Mouse (Mus musculus): ENCODE measurements around the gene Mindy2. TPM values are rescaled to one million over a fixed set of nuclear protein-coding genes. Genes with fewer than 3 reads are reported as not detected.

The Mindy2 gene
- polyA plus RNA-seq (2015; fragmentation: Nextera tagmentation; extraction: Ambion mirVana) = 11.1 TPM in 2 replicates

DNA sequence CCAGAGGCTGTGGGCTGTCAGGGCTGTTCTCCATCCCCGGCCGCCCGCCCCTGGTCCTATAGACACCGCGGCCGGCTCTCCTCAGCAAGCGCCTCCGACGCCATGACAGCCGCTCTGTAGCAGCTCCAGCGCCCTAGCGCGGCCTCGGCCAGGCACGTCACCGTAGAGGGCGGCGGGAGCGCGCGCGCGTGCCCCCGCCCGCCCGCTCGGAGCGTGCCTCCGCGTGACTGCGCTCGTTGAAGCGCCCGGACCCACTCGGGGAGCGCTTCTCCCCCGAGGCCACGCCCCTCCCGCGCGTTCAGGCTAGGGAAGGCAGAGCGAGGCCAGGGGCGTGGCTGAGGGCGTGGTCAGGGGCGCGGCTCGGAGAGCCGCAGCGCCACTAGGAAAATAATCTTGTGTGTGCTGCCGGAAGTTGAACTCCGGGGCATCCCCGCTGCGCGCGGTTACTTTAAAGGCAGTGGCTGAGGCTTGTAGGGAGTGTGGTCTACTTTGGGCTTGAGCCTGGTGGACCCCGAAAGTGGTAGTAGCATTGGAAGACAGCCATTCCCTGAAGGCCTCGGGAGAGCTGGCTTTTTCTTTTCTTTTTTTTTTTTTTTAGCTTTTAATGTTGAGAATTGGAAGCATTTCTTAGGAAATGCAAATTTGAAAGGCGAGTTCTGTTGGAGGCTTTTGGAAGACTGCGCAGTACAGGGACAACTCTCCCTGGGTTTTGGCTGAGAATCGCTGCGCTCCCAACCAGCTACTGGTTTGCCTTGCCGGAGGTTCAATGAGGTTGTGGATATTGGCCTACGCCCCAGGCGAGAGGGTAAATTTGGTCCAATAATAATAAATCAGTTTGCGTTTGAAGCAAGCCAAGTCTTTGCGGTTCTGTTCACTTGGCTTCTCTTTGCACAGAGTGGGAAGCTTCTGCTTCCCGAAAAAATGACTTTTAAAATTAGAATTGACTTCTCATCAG, at the start of gene Mindy2:
Gene Mindy2 (minus strand): TSS at position 162 of the 955 bp plus-strand sequence.
- Histone ChIP-seq H3K27ac (peak within 1 kb of the TSS; percentile 94), H3K4me1 (replicated peaks) (0 out of 2 replicates have a peak, but pooled peaks cover 5% of the 10 kb centered on the region), H3K9me3 (no peaks in the 10 kb centered on the region), H3K27me3 (replicated peaks) (no peaks in the 10 kb centered on the region), H3K36me3 (no peaks in the 10 kb centered on the region), H3K4me3 (replicated peaks) (peak within 1 kb of the TSS; percentile 86), H3K9ac (peak within 1 kb of the TSS; percentile 91), H3K4me2 (replicated peaks) (peak within 1 kb of the TSS; percentile 90)
- WGBS = 1% methylated on average over 67 of the region's 67 CpGs
- peak; percentile 99 for ATAC-seq

DNA sequence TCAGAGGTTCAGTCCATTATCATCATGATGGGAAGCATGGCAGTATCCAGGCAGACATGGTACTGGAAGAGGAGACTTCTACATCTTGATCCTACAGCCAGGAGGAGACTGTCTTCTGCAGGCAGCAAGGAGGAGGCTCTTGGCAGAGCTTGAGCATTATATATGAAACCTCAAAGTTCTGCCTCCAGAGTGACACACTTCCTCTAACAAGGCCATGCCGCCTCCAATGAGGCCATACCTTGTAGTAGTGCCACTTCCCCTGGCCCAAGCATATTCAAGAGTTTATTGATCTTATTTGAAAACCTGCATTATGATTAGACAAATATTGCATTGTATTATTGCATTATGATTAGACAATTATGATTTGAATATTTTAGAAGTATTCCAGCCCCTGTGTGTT, 49.5 kb upstream of the Mindy2 start:
- no peak overlapping the region for H3K4me2 ChIP-seq (replicated peaks)
- no peaks in the 10 kb centered on the region for H3K9me3 ChIP-seq
- no peak for ATAC-seq
- H3K4me3 ChIP-seq (replicated peaks) = no peak overlapping the region
- no peak overlapping the region for H3K9ac ChIP-seq
- no peaks in the 10 kb centered on the region for H3K27me3 ChIP-seq (replicated peaks)
- 91% methylated on average over 1 of the region's 1 CpGs for WGBS
- no peak overlapping the region for H3K27ac ChIP-seq
- no peaks in the 10 kb centered on the region for H3K36me3 ChIP-seq
- no peaks in the 10 kb centered on the region for H3K4me1 ChIP-seq (replicated peaks)

DNA sequence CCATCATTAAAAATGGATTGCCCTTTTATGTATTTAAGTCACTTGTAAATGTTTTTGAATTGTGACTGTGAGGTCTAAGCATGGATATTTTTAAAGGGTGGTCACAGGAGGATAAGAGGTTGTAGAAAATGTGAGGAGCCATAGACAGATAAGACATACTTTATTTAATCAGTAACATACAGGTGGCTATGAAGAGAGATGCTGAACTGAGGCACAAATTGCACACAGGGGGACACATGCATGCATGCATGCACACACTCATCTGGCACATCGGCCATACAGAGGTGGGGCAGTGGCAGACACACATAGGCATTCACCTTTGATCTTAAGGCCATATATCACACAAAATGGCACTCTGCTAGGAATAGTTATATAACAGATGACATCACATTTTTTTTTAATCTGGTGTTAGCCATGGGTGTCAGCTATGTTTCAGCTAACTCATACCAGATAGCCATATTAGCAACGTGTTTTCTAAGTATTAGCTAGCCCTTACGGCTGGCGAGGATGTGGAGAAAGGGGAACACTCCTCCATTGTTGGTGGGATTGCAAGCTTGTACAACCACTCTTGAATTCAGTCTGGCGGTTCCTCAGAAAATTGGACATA, 46.7 kb upstream of the Mindy2 start:
- Histone ChIP-seq H3K36me3 (no peaks in the 10 kb centered on the region), H3K4me2 (replicated peaks) (no peak overlapping the region), H3K27me3 (replicated peaks) (no peaks in the 10 kb centered on the region), H3K9me3 (no peaks in the 10 kb centered on the region), H3K9ac (no peak overlapping the region), H3K27ac (no peak overlapping the region), H3K4me1 (replicated peaks) (no peaks in the 10 kb centered on the region), H3K4me3 (replicated peaks) (no peak overlapping the region)
- WGBS = 96% methylated on average over 5 of the region's 5 CpGs
- ATAC-seq = no peak

DNA sequence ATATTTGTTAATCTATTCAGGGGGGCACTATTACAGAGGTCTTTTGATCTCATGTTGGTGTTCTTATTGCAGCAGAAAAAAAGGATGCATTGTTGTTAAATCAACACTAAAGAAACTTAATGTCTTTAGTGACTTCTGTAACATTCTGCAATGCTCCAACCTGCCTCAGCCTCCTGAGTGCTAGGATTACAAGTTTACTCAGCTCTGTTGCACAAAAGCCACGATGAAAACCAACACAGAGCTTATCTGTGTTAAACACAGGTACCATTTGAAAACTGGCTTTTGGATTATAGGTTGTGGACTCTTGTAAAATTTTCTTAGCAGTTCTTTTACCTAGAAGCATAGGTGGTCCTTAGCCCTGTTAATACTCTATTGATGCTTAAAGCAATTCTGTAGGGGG, 41.1 kb upstream of the Mindy2 start:
- Histone ChIP-seq H3K9ac (no peak overlapping the region), H3K27ac (no peak overlapping the region)
- WGBS = 72% methylated on average over 1 of the region's 1 CpGs

DNA sequence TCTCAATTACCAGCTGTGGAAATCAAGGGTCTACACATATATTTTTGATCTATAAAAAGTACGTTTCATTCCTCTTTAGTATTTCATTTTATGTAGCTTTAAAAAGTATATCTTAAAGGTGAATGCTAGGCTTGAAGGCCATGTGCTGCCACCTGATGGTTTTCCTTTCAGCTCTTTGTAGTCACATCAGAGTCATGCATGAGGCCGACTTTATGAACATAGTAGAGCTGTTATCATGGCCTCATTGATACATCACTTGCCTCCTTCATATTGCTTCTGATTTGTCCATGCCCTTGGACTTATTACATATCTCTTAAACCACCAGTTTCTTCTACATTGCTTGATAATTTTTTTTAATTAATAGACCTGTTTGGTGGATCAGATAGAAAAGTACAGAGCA, 38.7 kb upstream of the Mindy2 start:
- H3K36me3 ChIP-seq = no peaks in the 10 kb centered on the region
- H3K27me3 ChIP-seq (replicated peaks) = no peaks in the 10 kb centered on the region
- no peak overlapping the region for H3K4me2 ChIP-seq (replicated peaks)
- no peaks in the 10 kb centered on the region for H3K9me3 ChIP-seq
- H3K9ac ChIP-seq = no peak overlapping the region
- ATAC-seq = no peak
- no peaks in the 10 kb centered on the region for H3K4me1 ChIP-seq (replicated peaks)
- WGBS = 87% methylated on average over 2 of the region's 2 CpGs
- H3K4me3 ChIP-seq (replicated peaks) = no peak overlapping the region
- no peak overlapping the region for H3K27ac ChIP-seq

More for the DNA sequence above, 41.1 kb upstream of the Mindy2 start:
- H3K4me2 ChIP-seq (replicated peaks) = no peak overlapping the region
- no peaks in the 10 kb centered on the region for H3K27me3 ChIP-seq (replicated peaks)
- no peaks in the 10 kb centered on the region for H3K4me1 ChIP-seq (replicated peaks)
- no peaks in the 10 kb centered on the region for H3K9me3 ChIP-seq
- no peaks in the 10 kb centered on the region for H3K36me3 ChIP-seq
- no peak overlapping the region for H3K4me3 ChIP-seq (replicated peaks)
- ATAC-seq = no peak

DNA sequence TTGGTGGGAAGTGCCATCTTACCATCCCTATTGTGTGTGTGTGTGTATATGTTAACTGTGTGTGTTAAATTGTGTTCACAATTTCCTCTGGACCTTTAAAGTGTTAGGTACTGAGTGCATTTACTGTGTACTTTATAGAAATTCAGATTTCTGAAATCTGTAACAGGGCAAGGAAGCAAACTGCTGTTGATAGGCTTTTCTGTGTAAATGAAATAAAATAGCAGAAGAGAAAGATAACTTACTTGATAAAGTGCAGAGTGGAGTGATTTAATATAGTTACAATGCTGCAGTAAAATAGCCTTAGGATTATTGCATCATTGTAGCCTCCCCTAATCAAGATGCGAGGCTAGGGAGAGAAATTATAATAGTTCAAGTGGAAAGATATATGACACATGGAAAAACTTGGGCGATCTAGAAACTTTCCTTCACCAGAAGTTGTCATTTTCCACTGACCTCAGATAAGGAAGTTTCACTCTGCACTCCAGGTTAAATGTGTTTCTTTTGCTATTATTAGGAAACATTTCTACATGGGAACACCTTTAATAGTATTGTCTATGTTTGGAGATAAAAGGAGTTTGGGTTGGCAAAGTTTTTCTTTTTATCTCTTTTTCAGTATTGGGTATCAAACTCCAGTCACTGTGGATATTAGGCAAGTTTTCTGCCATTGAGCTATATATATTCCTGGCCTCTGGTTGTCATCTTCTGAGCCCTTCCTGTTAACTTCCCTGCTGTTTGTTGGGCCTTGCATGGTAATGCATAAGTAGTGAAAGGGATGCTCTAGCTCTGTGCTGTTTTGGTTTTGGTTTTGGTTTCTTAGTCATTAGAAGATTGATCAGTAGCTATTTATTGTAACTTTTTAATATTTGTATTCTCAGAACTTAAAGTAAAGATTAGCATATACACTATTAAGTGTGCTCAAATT, 35.1 kb upstream of the Mindy2 start:
- ATAC-seq = no peak
- no peaks in the 10 kb centered on the region for H3K4me1 ChIP-seq (replicated peaks)
- no peaks in the 10 kb centered on the region for H3K36me3 ChIP-seq
- no peaks in the 10 kb centered on the region for H3K9me3 ChIP-seq
- no peak overlapping the region for H3K4me2 ChIP-seq (replicated peaks)
- 49% methylated on average over 2 of the region's 2 CpGs for WGBS
- no peak overlapping the region for H3K4me3 ChIP-seq (replicated peaks)
- H3K27me3 ChIP-seq (replicated peaks) = no peaks in the 10 kb centered on the region
- H3K9ac ChIP-seq = no peak overlapping the region
- H3K27ac ChIP-seq = no peak overlapping the region

DNA sequence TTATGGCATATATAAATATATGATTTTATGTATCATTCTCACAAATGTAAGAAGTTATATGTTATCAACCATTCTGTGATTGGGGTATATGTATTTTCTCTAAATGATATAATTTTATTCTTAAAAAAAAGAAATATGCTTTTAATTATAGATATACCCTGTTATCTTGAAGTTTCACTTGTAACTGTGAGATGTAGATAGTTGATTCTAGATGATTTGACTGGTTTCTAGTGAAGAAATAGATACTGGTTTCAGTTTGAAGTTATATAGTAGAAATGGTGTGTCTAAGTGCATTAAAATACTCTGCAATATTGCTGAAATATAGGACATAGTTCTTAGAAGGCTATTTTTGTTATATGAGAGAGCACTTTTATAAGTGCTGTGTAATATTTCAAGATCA, 33.6 kb upstream of the Mindy2 start:
- ATAC-seq = no peak
- Histone ChIP-seq H3K4me3 (replicated peaks) (no peak overlapping the region), H3K4me1 (replicated peaks) (no peaks in the 10 kb centered on the region), H3K4me2 (replicated peaks) (no peak overlapping the region), H3K27me3 (replicated peaks) (no peaks in the 10 kb centered on the region), H3K36me3 (no peaks in the 10 kb centered on the region), H3K9ac (no peak overlapping the region), H3K27ac (no peak overlapping the region), H3K9me3 (no peaks in the 10 kb centered on the region)

DNA sequence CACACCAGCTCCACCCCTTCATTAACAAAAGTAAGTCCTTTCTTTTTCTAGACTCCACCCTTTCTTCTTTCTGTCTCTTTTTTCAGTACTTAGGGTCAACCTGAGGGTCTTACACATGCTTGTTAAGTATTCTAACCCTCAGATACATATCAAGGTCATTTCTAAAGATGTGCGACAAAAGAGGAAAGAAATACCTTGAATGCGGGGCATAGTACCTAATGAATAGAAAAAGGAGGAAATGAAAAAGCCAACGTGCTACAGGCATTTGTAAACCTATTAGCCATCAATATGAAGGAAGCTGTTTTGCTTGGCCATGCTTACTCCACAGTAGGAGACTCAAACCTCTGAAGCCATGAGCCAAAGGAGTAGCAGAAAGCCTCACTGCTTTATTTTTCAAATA, 33.0 kb upstream of the Mindy2 start:
- no peaks in the 10 kb centered on the region for H3K9me3 ChIP-seq
- 76% methylated on average over 3 of the region's 3 CpGs for WGBS
- no peak overlapping the region for H3K4me3 ChIP-seq (replicated peaks)
- no peak overlapping the region for H3K27ac ChIP-seq
- no peak overlapping the region for H3K9ac ChIP-seq
- no peak for ATAC-seq
- no peak overlapping the region for H3K4me2 ChIP-seq (replicated peaks)
- no peaks in the 10 kb centered on the region for H3K27me3 ChIP-seq (replicated peaks)
- H3K4me1 ChIP-seq (replicated peaks) = no peaks in the 10 kb centered on the region
- no peaks in the 10 kb centered on the region for H3K36me3 ChIP-seq

DNA sequence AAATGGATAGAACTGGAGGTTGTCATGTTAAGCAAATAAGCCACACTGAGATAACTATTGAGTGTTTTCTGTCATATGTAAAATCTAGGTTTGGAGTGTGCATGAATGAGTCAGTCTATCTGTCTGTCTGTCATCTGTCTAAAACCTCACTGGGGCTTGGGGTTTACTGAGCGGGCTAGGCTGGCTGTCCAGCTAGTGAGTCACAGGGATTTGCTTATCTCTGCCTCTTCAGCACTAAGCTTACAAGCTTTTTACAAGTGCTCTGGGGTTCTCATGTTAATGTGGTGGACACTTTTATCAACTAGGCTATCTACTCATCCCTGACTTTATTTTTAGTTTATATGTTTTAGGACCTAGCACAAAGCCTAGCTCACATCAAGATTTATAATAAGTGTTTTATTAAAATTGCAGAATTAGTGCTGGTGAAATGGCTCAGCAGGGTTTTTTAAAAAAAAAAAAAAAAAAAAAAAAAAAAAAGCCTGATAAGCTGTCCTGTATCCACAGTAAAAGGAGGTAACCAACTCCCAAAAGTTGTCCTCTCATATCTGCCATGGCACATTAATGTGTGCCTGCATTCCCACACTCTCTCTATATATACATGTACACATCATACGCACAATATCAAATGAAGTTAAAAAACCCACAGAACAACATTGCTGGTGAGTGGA, 31.5 kb upstream of the Mindy2 start:
- Histone ChIP-seq H3K9me3 (no peaks in the 10 kb centered on the region), H3K4me1 (replicated peaks) (no peaks in the 10 kb centered on the region), H3K27ac (no peak overlapping the region), H3K36me3 (no peaks in the 10 kb centered on the region), H3K27me3 (replicated peaks) (no peaks in the 10 kb centered on the region), H3K9ac (no peak overlapping the region), H3K4me3 (replicated peaks) (no peak overlapping the region), H3K4me2 (replicated peaks) (no peak overlapping the region)
- no peak for ATAC-seq
- WGBS = 77% methylated on average over 2 of the region's 2 CpGs

DNA sequence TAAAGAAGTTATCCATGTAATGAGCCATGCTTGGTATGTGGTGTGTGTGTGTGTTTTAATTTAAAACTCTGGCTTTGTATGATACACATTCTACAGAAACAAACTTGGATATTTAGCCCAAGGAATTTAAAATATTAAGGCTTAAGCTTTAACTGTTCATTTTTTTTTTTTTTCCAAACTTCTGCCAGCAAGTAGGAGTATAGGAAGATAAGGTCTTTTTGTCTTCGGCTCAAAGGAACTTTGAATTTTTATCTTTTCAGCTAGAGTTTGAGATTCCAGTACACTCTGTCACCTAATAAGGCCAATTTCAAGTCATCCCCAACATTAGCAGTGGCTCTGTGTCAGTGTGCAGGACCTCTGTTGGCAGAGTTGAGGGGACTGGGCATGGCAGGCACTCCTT, 25.2 kb upstream of the Mindy2 start:
- Histone ChIP-seq H3K4me3 (replicated peaks) (no peak overlapping the region), H3K36me3 (no peaks in the 10 kb centered on the region), H3K9me3 (no peaks in the 10 kb centered on the region), H3K27me3 (replicated peaks) (no peaks in the 10 kb centered on the region), H3K9ac (no peak overlapping the region), H3K4me1 (replicated peaks) (0 out of 2 replicates have a peak, but pooled peaks cover 7% of the 10 kb centered on the region), H3K4me2 (replicated peaks) (no peak overlapping the region), H3K27ac (no peak overlapping the region)
- 59% methylated on average over 1 of the region's 1 CpGs for WGBS
- ATAC-seq = no peak

DNA sequence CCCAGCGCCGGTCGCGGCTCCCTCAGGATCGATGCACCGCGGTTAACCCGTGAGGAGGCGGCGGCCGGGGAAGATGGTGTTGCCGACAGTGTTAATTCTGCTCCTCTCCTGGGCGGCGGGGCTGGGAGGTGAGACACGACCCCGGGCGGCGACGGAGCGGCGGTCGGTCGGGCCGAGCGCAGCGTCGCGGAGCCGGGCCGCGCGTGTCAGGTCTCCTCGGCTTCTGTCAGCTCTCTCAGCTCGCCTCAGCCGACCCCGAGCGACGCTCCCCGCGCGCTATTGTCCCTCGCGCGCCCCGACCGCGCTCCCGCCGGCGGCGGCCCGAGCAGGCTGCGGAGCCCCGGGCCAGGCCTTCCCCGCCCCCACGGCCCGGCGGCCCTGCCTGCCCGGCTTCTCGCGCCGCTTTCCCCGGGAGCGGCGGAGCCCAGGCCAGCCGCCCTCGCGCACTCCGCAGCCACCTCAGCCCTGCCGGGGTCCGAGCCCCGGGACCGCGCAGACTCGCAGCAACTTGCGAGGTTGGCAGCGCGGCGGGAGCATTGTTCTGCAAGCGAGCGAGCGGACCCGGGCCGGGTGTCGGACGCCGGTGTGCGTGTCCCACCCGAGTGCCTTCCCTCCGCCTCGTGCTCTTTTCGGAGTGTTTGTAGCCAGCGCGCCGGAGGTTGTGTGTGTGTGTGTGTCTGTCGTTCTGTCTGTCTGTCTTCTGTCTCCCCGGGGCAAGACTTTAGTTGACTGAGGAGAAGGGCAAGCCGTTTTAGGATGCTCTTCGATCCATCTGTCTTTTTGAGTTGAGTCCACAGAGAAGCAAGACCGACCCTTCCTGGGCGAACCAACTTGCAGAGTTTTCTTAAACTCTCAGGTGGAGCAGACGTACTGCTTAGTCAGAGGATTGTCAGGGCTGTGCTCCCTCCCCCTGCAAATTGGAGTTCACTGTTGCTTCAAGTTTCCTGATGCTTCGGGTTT, 22.4 kb upstream of the Mindy2 start:
- no peaks in the 10 kb centered on the region for H3K27me3 ChIP-seq (replicated peaks)
- peak overlapping the region; percentile 98 for H3K9ac ChIP-seq
- no peaks in the 10 kb centered on the region for H3K9me3 ChIP-seq
- peak overlapping the region; percentile 68 for H3K4me2 ChIP-seq (replicated peaks)
- H3K4me3 ChIP-seq (replicated peaks) = peak overlapping the region; percentile 98
- no peak; the same call in 1 of the 2 replicates for ATAC-seq
- peak overlapping the region; percentile 98 for H3K27ac ChIP-seq
- 0% methylated on average over 88 of the region's 103 CpGs for WGBS
- H3K4me1 ChIP-seq (replicated peaks) = 0 out of 2 replicates have a peak, but pooled peaks cover 7% of the 10 kb centered on the region
- H3K36me3 ChIP-seq = no peaks in the 10 kb centered on the region

All from intestine, embryonic 15.5 days (tissue).